Mouse (Mus musculus): ENCODE measurements at regions not wholly inside any gene's neighbourhood (a gene's known extent, or its start where the extent isn't known, plus 50 kb on each side); places are given as distances from the start of the nearest gene placed in this dataset.

- DNase-seq (ENCODE audit: low spot score) = no peak
- ATAC-seq (ENCODE audit: insufficient read depth, low read depth) = no peak
- TF ChIP-seq CTCF (IDR thresholded peaks at IDR 0.05; ENCODE audit: low read depth) = no peak
- no peak for TF ChIP-seq EP300 (IDR thresholded peaks at IDR 0.05; ENCODE audit: low read depth)
- Histone ChIP-seq H3K9me3 (replicated peaks; ENCODE audit: control insufficient read depth, low read length) (no peaks in the 10 kb centered on the region), H3K27ac (ENCODE audit: low read depth) (no peak overlapping the region), H3K36me3 (replicated peaks; ENCODE audit: control insufficient read depth, insufficient read depth, low read length) (no peaks in the 10 kb centered on the region), H3K9ac (replicated peaks; ENCODE audit: low read depth, low read length) (no peak overlapping the region), H3K4me1 (ENCODE audit: control insufficient read depth, insufficient read depth) (0 out of 2 replicates have a peak, but pooled peaks cover 6% of the 10 kb centered on the region), H3K4me3 (ENCODE audit: low read depth, low read length) (no peak overlapping the region), H3K27me3 (ENCODE audit: control insufficient read depth, insufficient read depth, low read length) (no peaks in the 10 kb centered on the region), H3K4me2 (ENCODE audit: low read depth, low read length) (no peak overlapping the region)
- WGBS = 80% methylated on average over 4 of the region's 4 CpGs
Observed at GRCm38 (mm10) chr10:111680919-111681318, 174.8 kb downstream of the Phlda1 start.

GRCm38 (mm10) chr10:111684409-111685346 is 178.6 kb downstream of the Phlda1 start:
- Histone ChIP-seq H3K4me3 (ENCODE audit: low read depth, low read length) (no peak overlapping the region), H3K9ac (replicated peaks; ENCODE audit: low read depth, low read length) (no peak overlapping the region), H3K36me3 (replicated peaks; ENCODE audit: control insufficient read depth, insufficient read depth, low read length) (no peaks in the 10 kb centered on the region), H3K27ac (ENCODE audit: low read depth) (no peak overlapping the region), H3K4me2 (ENCODE audit: low read depth, low read length) (no peak overlapping the region), H3K9me3 (replicated peaks; ENCODE audit: control insufficient read depth, low read length) (no peaks in the 10 kb centered on the region), H3K4me1 (ENCODE audit: control insufficient read depth, insufficient read depth) (no peaks in the 10 kb centered on the region), H3K27me3 (ENCODE audit: control insufficient read depth, insufficient read depth, low read length) (no peaks in the 10 kb centered on the region)
- WGBS = 79% methylated on average over 10 of the region's 10 CpGs
- ATAC-seq (ENCODE audit: insufficient read depth, low read depth) (no peak), DNase-seq (ENCODE audit: low spot score) (no peak)
- no peak for TF ChIP-seq EP300 (IDR thresholded peaks at IDR 0.05; ENCODE audit: low read depth)
- TF ChIP-seq CTCF (IDR thresholded peaks at IDR 0.05; ENCODE audit: low read depth) = no peak

- ATAC-seq (ENCODE audit: insufficient read depth, low read depth) = no peak
- no peaks in the 10 kb centered on the region for H3K9me3 ChIP-seq (replicated peaks; ENCODE audit: control insufficient read depth, low read length)
- no peak overlapping the region for H3K27ac ChIP-seq (ENCODE audit: low read depth)
- H3K27me3 ChIP-seq (ENCODE audit: control insufficient read depth, insufficient read depth, low read length) = no peaks in the 10 kb centered on the region
- no peak overlapping the region for H3K4me2 ChIP-seq (ENCODE audit: low read depth, low read length)
- H3K9ac ChIP-seq (replicated peaks; ENCODE audit: low read depth, low read length) = no peak overlapping the region
- no peak for DNase-seq (ENCODE audit: low spot score)
- no peaks in the 10 kb centered on the region for H3K36me3 ChIP-seq (replicated peaks; ENCODE audit: control insufficient read depth, insufficient read depth, low read length)
- TF ChIP-seq CTCF (IDR thresholded peaks at IDR 0.05; ENCODE audit: low read depth) (no peak), EP300 (IDR thresholded peaks at IDR 0.05; ENCODE audit: low read depth) (no peak)
- 84% methylated on average over 5 of the region's 5 CpGs for WGBS
- no peaks in the 10 kb centered on the region for H3K4me1 ChIP-seq (ENCODE audit: control insufficient read depth, insufficient read depth)
- no peak overlapping the region for H3K4me3 ChIP-seq (ENCODE audit: low read depth, low read length)
Observed at GRCm38 (mm10) chr10:111686585-111686984, 180.5 kb downstream of the Phlda1 start.

GRCm38 (mm10) chr10:111689587-111689986 is 183.5 kb downstream of the Phlda1 start:
- H3K27ac ChIP-seq (ENCODE audit: low read depth) = no peak overlapping the region
- no peaks in the 10 kb centered on the region for H3K27me3 ChIP-seq (ENCODE audit: control insufficient read depth, insufficient read depth, low read length)
- no peaks in the 10 kb centered on the region for H3K36me3 ChIP-seq (replicated peaks; ENCODE audit: control insufficient read depth, insufficient read depth, low read length)

GRCm38 (mm10) chr10:111693762-111694161 is 187.7 kb downstream of the Phlda1 start:
- H3K9ac ChIP-seq (replicated peaks; ENCODE audit: low read depth, low read length) = no peak overlapping the region
- H3K36me3 ChIP-seq (replicated peaks; ENCODE audit: control insufficient read depth, insufficient read depth, low read length) = no peaks in the 10 kb centered on the region
- no peaks in the 10 kb centered on the region for H3K9me3 ChIP-seq (replicated peaks; ENCODE audit: control insufficient read depth, low read length)
- 0 out of 2 replicates have a peak, but pooled peaks cover 6% of the 10 kb centered on the region for H3K4me1 ChIP-seq (ENCODE audit: control insufficient read depth, insufficient read depth)
- TF ChIP-seq CTCF (IDR thresholded peaks at IDR 0.05; ENCODE audit: low read depth) (no peak), EP300 (IDR thresholded peaks at IDR 0.05; ENCODE audit: low read depth) (no peak)
- ATAC-seq (ENCODE audit: insufficient read depth, low read depth) (no peak), DNase-seq (ENCODE audit: low spot score) (no peak)
- no peak overlapping the region for H3K27ac ChIP-seq (ENCODE audit: low read depth)
- H3K4me2 ChIP-seq (ENCODE audit: low read depth, low read length) = no peak overlapping the region
- H3K4me3 ChIP-seq (ENCODE audit: low read depth, low read length) = no peak overlapping the region
- H3K27me3 ChIP-seq (ENCODE audit: control insufficient read depth, insufficient read depth, low read length) = no peaks in the 10 kb centered on the region

More at GRCm38 (mm10) chr10:111689587-111689986, 183.5 kb downstream of the Phlda1 start:
- DNase-seq (ENCODE audit: low spot score) (no peak), ATAC-seq (ENCODE audit: insufficient read depth, low read depth) (no peak)
- Histone ChIP-seq H3K4me1 (ENCODE audit: control insufficient read depth, insufficient read depth) (0 out of 2 replicates have a peak, but pooled peaks cover 1% of the 10 kb centered on the region), H3K9me3 (replicated peaks; ENCODE audit: control insufficient read depth, low read length) (no peaks in the 10 kb centered on the region), H3K9ac (replicated peaks; ENCODE audit: low read depth, low read length) (no peak overlapping the region), H3K4me2 (ENCODE audit: low read depth, low read length) (no peak overlapping the region), H3K4me3 (ENCODE audit: low read depth, low read length) (no peak overlapping the region)
- TF ChIP-seq CTCF (IDR thresholded peaks at IDR 0.05; ENCODE audit: low read depth) = no peak
- TF ChIP-seq EP300 (IDR thresholded peaks at IDR 0.05; ENCODE audit: low read depth) = no peak
- 53% methylated on average over 10 of the region's 10 CpGs for WGBS

All from heart, postnatal 0 days (tissue).